Mouse (Mus musculus) lung, embryonic 16.5 days (tissue): Measurements from ENCODE around the gene Serpina3g. TPM values are rescaled to one million over a fixed set of nuclear protein-coding genes. Genes with fewer than 3 reads are reported as not detected.
"Not testable (repeated sequence)": the region's sequence is repeated elsewhere in the genome, so short reads cannot be mapped to it uniquely, and the experiment has no call there.

ENCODE experiments used
- ATAC-seq: fragments of 200-750 bp; cut with Nextera tagmentation; 2 replicates; pipeline ENCODE4 v1.8.0; 2017; ENCODE audit warnings: low read depth, mild to moderate bottlenecking, moderate library complexity
- H3K27ac ChIP-seq: fragments of 300-500 bp; sonication (generic); 2 replicates; pipeline ENCODE4 v1.5.1; 2014; ENCODE audit warnings: mild to moderate bottlenecking, control low read depth, low read length
- H3K27me3 ChIP-seq: fragments of 300-500 bp; sonication (generic); 2 replicates; pipeline ENCODE4 v1.6.1; 2014; ENCODE audit warnings: low read depth, low read length, mixed read lengths; ENCODE audit not compliant: control insufficient read depth, insufficient read depth
- H3K36me3 ChIP-seq: fragments of 300-500 bp; sonication (generic); 2 replicates; pipeline ENCODE4 v1.6.1; 2014; ENCODE audit warnings: low read length; ENCODE audit not compliant: control insufficient read depth, insufficient read depth
- H3K4me1 ChIP-seq: fragments of 300-500 bp; sonication (generic); replicated peaks from 2 replicates; pipeline ENCODE4 v1.6.1; 2014; ENCODE audit warnings: low read length, mixed read lengths; ENCODE audit not compliant: control insufficient read depth, insufficient read depth
- H3K4me2 ChIP-seq: fragments of 300-500 bp; sonication (generic); 2 replicates; pipeline ENCODE4 v1.6.1; 2014; ENCODE audit warnings: low read depth, low read length, control low read depth
- H3K4me3 ChIP-seq: fragments of 300-500 bp; sonication (generic); 2 replicates; pipeline ENCODE4 v1.5.1; 2014; ENCODE audit warnings: mild to moderate bottlenecking, low read length, control low read depth
- H3K9ac ChIP-seq: fragments of 300-500 bp; sonication (generic); 2 replicates; pipeline ENCODE4 v1.6.1; 2014; ENCODE audit warnings: low read length, control low read depth
- H3K9me3 ChIP-seq: fragments of 300-500 bp; sonication (generic); 2 replicates; pipeline ENCODE4 v1.6.1; 2016; ENCODE audit warnings: low read length; ENCODE audit not compliant: control insufficient read depth
- WGBS: fragments of 180-500 bp; shearing (Covaris S2); extraction: QIAGEN DNeasy Blood & Tissue Kit; methylation state at CpG from one replicate; pipeline ENCODE4 v1.1.7; 2014; 5-methylcytosine and 5-hydroxymethylcytosine counted together
- polyA plus RNA-seq: library from polyadenylated mRNA; unstranded; fragments of >200 nt; fragmentation: Nextera tagmentation; extraction: Ambion mirVana; gene quantifications from 2 replicates; pipeline ENCODE4 v1.2.1, GENCODE M21; 2015

Serpina3g gene
- polyA plus RNA-seq, 1 experiment from 2014 or later = 2.7 TPM

DNA sequence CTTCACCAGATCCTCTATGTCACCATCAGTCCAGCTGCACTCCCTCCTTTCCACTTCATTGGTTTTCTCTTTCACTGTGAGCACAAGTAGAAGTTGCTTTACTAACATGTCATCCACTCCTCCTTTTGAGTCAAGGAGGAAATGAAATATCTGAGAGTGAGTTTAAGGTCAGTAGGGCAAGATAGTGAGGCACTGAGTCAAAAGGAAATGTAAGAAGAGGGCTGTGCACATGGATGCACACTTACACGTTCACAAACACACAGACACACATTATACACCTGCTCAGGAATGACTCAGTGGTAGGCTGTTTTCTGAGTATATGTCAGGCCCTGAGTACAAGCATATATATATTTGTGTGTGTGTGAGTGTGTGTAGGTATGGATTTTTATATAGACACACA is 12.4 kb upstream of the Serpina3g start:
- Histone ChIP-seq H3K9ac (no peak overlapping the region), H3K27ac (no peak overlapping the region), H3K4me2 (no peak overlapping the region), H3K36me3 (no peaks in the 10 kb centered on the region), H3K27me3 (no peaks in the 10 kb centered on the region), H3K4me3 (no peak overlapping the region), H3K9me3 (no peaks in the 10 kb centered on the region), H3K4me1 (no peaks in the 10 kb centered on the region)
- ATAC-seq = no peak
- WGBS = 51% methylated on average over 1 of the region's 1 CpGs

DNA sequence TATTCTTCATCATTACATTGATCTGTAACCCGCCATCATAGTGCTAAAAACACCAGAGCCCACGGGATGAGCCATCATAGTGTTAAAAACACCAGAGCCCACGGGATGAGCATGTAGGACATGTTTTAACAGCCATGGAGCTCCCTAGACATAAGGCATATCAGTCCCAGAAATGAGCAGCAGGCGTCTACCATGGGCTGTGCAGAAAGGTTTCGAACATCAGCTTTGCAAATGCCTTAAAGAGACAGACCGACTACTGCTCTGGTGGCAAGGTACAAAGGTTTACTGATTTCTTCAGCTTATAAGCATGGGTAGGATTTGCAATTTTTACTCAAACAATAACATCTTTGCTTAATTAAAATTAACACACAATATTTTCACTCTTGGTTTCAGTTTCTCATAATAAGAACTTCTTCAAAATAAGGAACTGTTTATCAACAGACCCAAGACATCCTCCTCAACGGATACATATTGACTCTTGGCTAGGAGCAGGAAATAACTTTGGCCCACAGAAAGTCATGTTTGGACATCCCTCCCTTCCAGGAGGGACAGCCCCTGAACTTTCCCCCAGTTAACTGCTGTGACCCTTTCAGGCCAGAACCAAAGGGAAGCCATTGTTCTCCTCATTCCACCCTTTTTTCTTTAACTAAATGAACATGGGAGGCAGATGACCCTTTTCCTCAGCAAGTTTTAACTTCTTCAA is 11.3 kb upstream of the Serpina3g start:
- no peak for ATAC-seq
- Histone ChIP-seq H3K4me2 (no peak overlapping the region), H3K36me3 (no peaks in the 10 kb centered on the region), H3K27ac (no peak overlapping the region), H3K27me3 (no peaks in the 10 kb centered on the region), H3K9me3 (no peaks in the 10 kb centered on the region), H3K9ac (no peak overlapping the region), H3K4me1 (no peaks in the 10 kb centered on the region), H3K4me3 (no peak overlapping the region)
- WGBS = 57% methylated on average over 7 of the region's 7 CpGs

DNA sequence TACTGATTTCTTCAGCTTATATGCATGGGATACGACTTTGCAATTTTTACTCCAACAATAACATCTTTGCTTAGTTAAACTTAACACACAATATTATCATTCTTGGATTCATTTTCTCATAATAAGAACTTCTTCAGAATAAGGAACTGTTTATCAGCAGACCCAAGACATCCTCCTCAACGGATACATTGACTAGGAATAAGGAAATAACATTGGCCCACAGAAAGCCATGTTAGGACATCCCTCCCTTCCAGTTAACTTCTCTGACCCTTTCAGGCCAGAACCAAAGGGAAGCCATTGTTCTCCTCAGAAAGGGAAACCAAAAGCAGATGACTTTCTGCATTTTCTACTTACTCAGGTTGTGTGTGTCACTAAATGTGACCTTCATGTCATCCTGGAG is 5.3 kb upstream of the Serpina3g start:
- Histone ChIP-seq H3K27ac (no peak overlapping the region), H3K9me3 (no peaks in the 10 kb centered on the region), H3K9ac (no peak overlapping the region), H3K4me2 (no peak overlapping the region), H3K4me3 (no peak overlapping the region), H3K27me3 (no peaks in the 10 kb centered on the region), H3K4me1 (no peaks in the 10 kb centered on the region), H3K36me3 (no peaks in the 10 kb centered on the region)
- no peak for ATAC-seq
- 57% methylated on average over 2 of the region's 2 CpGs for WGBS

DNA sequence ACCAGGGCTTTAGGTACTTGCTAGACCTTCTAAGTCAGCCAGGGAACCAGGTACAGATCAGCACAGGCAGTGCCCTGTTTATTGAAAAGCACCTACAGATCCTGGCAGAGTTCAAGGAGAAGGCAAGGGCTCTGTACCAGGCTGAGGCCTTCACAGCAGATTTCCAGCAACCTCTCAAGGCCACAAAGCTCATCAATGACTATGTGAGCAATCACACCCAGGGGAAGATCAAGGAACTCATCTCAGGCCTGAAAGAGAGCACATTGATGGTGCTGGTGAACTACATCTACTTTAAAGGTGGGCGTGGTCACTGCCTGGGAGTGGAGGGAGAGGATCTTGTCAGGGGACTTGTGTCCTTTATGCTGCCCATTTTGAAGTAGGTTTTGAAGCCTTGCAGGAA is 2.0 kb downstream of the Serpina3g start:
- not testable (repeated sequence) for H3K36me3 ChIP-seq, H3K9me3 ChIP-seq, H3K4me2 ChIP-seq, H3K4me3 ChIP-seq, H3K4me1 ChIP-seq, H3K27ac ChIP-seq, ATAC-seq, H3K27me3 ChIP-seq, H3K9ac ChIP-seq
- WGBS = 75% methylated on average over 1 of the region's 1 CpGs

DNA sequence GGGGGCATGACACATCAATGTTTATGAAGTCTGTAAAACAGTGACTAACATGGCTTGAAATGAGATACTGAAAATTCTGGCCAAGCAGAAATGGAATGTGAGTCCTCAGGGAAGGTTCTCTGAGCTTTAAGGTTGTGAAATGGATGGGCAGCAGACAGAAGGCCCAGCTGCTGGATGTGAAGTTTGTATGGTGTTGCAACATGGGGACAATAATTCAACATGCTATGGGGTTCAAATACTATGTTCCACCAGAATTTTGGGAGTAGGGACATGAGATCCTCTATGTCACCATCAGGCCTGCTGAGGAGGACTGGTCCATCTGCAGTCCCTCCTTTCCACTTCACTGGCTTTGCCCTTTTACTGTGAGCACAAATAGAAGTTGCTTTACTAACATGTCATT is 7.3 kb downstream of the Serpina3g start:
- ATAC-seq = no peak
- H3K4me3 ChIP-seq = no peak overlapping the region
- H3K27me3 ChIP-seq = no peaks in the 10 kb centered on the region
- H3K27ac ChIP-seq = no peak overlapping the region
- H3K4me1 ChIP-seq = no peaks in the 10 kb centered on the region
- H3K9ac ChIP-seq = no peak overlapping the region
- no peaks in the 10 kb centered on the region for H3K9me3 ChIP-seq
- no peaks in the 10 kb centered on the region for H3K36me3 ChIP-seq
- no peak overlapping the region for H3K4me2 ChIP-seq

DNA sequence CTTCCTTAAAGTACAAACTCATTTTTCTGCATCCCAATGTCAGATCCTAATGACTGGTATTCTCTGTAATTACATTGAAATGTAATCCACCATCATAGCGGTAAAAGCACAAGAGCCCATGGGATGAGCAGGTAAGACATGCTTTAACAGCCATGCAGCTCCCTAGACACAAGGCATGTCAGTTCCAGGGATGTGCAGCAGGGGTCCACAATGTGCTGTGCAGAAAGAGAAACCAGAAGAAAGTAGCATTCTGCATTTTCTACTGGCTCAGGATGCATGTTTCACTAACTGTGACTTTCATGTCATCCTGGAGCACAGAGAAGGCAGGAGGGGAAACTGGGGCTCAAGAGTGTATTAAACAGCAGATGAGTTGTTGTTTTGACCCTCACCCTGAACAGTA is 9.0 kb downstream of the Serpina3g start:
- Histone ChIP-seq H3K4me1 (no peaks in the 10 kb centered on the region), H3K27me3 (no peaks in the 10 kb centered on the region), H3K4me2 (no peak overlapping the region), H3K9me3 (no peaks in the 10 kb centered on the region), H3K27ac (no peak overlapping the region), H3K4me3 (no peak overlapping the region), H3K36me3 (no peaks in the 10 kb centered on the region), H3K9ac (no peak overlapping the region)
- 82% methylated on average over 1 of the region's 1 CpGs for WGBS
- ATAC-seq = no peak

DNA sequence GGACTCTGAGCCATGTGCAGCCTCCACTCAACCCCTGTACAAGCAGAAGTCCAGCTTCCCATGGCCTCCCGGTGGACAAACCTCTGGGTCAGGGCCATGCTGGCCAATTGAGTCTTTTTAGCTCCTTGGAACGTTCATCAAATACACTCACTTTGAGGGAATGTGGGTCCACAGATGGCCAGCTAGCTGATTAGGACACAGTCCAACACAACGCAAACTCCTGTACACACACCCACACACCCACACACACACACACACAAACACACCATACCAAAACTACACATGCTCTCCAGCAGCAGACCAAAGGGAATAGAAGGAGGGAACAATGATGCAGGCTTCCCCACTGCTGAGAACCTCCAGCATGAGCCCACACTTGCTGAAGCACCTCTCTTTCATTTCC is 9.6 kb downstream of the Serpina3g start:
- Histone ChIP-seq H3K27ac (no peak overlapping the region), H3K9me3 (no peaks in the 10 kb centered on the region), H3K27me3 (no peaks in the 10 kb centered on the region), H3K36me3 (no peaks in the 10 kb centered on the region), H3K4me1 (no peaks in the 10 kb centered on the region), H3K4me3 (no peak overlapping the region), H3K9ac (no peak overlapping the region), H3K4me2 (no peak overlapping the region)
- 48% methylated on average over 3 of the region's 3 CpGs for WGBS
- ATAC-seq = no peak

DNA sequence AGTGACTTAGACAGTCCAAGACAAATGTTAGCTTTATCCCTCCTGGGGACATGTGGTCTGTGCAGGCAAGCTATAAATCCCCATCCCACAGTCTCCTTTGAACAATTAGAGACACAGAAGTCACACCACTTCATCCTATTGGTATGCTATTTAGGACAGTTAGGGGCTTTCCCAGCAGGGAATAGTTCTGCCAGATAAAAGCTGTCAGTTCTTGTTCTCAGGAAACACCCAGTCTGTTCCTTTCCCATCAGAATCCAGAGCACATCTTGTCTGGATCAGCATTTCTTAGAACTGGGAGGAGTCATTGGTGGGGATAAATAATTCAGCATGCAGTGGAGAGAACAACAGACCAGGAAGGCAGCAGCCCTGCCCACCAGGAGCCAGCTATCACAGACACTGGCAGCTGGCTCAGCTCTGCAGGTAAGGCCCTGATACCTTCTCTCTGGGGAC is 11.5 kb downstream of the Serpina3g start:
- ATAC-seq = no peak
- no peak overlapping the region for H3K4me3 ChIP-seq
- no peak overlapping the region for H3K4me2 ChIP-seq
- no peak overlapping the region for H3K9ac ChIP-seq
- H3K9me3 ChIP-seq = no peaks in the 10 kb centered on the region
- H3K36me3 ChIP-seq = no peaks in the 10 kb centered on the region
- H3K27me3 ChIP-seq = no peaks in the 10 kb centered on the region
- no peak overlapping the region for H3K27ac ChIP-seq
- no peaks in the 10 kb centered on the region for H3K4me1 ChIP-seq

DNA sequence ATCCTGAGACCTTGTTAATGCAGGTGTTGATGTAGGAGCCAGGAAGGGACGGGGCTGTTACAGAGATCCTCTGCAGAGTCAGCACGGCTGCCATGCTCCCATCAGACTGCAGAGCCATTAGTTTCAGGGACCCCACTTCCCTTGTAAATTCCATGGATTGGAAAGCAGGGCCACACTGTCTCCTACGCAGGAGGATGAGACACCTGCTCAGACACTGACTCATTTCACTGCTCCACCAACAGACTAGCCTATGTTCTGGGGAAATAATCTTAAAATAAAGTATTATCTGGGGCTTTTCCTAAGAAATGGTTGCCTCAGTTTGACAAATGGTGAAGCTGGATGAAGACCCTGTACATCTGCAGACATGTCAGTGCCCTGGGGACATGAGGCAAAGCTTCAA is 12.2 kb downstream of the Serpina3g start:
- whole genome bisulfite sequencing = 68% methylated on average over 3 of the region's 3 CpGs
- no peak for ATAC-seq

DNA sequence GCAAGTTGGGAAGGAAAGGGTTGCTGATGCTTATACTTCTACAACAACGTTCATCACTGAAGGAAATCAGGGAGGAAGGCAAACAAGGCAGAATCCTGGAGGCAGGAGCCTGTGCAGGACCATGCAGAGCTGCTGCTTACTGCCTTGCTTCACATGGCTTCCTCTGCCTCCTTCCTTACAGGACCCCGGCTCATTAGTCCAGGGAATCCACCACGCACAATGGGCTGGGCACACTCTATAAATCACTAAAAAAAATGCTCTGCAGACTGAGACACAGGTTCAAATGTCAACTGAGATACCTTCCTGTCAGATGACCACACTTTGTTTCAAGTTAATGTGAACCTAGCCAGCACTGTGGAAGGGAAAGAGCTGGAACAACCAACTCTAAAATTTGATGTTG is 25.0 kb downstream of the Serpina3g start:
- Histone ChIP-seq H3K9me3 (no peaks in the 10 kb centered on the region), H3K4me1 (no peaks in the 10 kb centered on the region), H3K36me3 (no peaks in the 10 kb centered on the region), H3K9ac (no peak overlapping the region), H3K4me2 (no peak overlapping the region), H3K27ac (no peak overlapping the region), H3K27me3 (no peaks in the 10 kb centered on the region), H3K4me3 (no peak overlapping the region)
- no peak for ATAC-seq
- WGBS = 35% methylated on average over 3 of the region's 3 CpGs

More for the DNA sequence above, 12.2 kb downstream of the Serpina3g start:
- no peaks in the 10 kb centered on the region for H3K9me3 ChIP-seq
- no peak overlapping the region for H3K4me3 ChIP-seq
- H3K27ac ChIP-seq = no peak overlapping the region
- no peaks in the 10 kb centered on the region for H3K36me3 ChIP-seq
- no peak overlapping the region for H3K9ac ChIP-seq
- H3K4me1 ChIP-seq = no peaks in the 10 kb centered on the region
- no peak overlapping the region for H3K4me2 ChIP-seq
- no peaks in the 10 kb centered on the region for H3K27me3 ChIP-seq
